Mouse (Mus musculus) right cerebral cortex, adult 2 months (tissue): ENCODE data around the gene Olfr957.
A peak's percentile ranks its signal among the peaks of the same experiment; 100 is the strongest.

Experiments
- DNase-seq, 2 experiments: peaks; one replicate each; pipeline ENCODE4 v3.0.0; 2021 to 2022; ENCODE audit warnings: low spot score in 2 of 2

Olfr957 gene

GRCm38 (mm10) chr9:39515531-39515930 is at the start of gene Olfr957:
TSS of gene Olfr957 (minus strand) at chr9:39515809.
- DNase-seq = no peak

DNA sequence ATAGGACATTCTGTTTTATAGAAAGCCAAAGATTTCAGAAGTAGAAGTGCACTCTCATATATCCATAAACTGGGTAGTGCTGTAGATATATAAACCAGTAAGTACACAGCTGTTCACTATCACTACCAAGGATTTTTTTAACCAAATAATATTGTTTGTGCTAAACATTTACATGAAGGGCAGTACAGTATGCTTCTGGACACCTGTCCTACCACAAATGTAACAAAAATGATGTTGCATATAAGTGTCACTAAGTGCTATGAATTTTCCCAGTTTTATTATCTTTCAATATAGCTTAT is 42.7 kb upstream of the Olfr957 start:
- DNase-seq = no peak

DNA sequence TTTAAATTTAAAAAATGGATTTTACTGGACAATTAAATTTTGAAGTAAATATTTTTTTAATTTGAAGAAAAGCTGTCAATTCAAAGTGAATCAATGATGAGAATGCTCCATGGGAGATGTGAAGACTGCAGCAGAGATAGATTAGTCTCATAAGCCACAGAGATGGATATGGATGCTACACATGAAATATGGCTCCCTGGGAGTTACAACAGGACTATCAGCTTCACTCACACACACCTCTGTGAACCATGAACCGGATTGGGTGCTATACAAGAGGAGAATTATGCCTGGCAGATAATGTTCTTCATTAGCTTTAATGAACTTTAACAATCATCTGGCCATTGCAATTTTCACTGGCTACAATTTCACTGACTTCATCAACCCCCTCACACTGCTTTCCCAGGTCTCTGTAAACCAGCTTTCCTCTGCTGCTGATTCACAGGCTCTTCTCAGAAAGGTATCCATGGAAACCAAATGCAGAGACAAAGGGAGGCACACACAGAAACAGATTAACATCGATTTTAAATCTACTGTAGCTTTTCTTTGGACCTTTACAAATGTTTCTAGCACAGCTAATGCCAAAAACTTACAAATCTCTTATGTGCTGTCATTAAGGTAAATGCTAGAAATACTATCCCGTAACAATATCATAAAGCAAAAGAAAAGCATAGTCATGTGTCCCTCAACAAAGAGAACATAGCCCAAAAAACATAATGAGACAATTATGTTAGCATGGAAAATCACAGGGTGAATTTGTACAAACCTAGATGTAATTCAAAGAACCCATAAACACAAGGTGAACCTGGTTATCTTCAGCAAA is 42.1 kb upstream of the Olfr957 start:
- DNase-seq = peak; percentile 23 to 27

DNA sequence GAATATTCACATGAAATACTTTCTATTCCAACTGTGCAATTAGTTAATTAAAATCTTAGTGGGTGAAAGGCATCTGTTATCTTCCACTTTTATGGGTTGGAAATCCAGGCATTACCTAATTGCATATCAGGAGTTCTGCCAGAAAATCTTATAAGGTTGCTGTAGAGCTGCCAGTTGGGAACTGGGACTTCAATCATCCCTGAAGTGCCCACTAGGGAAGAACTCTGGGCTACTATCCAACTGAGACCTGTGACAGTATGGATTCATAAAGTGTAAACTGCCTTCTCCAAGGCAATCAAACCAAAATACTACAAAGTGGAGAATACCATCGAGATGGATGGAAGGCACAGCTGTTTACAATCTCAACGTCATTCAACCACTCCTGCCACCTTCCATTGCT is 38.3 kb upstream of the Olfr957 start, which contains the start of gene Olfr958:
Gene Olfr958 (minus strand): TSS at position 109 of the 400 bp plus-strand sequence.
- no peak for DNase-seq

DNA sequence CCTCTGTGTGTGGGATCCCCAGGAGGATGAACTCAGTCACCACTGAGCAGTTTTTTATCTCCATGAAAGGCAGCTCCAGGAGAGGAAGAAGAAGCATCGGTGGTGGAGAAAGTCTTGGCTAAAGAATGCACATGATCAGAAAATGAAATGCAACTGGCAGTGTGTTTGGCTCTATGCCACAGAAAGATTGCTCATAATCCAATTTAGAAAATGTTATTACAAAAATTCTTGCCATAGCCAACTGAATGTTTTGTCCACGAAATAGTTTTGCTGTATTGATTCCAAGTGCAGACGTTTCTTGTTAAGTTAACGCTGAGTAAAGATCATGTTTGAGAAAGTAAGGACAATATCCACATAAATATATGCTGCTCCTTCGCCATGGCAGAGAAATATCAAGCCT is 35.2 kb upstream of the Olfr957 start:
- DNase-seq = no peak

GRCm38 (mm10) chr9:39523616-39524285 is 8.1 kb upstream of the Olfr957 start:
- DNase-seq = no peak

GRCm38 (mm10) chr9:39518595-39518994 is 3.0 kb upstream of the Olfr957 start:
- no peak for DNase-seq

DNA sequence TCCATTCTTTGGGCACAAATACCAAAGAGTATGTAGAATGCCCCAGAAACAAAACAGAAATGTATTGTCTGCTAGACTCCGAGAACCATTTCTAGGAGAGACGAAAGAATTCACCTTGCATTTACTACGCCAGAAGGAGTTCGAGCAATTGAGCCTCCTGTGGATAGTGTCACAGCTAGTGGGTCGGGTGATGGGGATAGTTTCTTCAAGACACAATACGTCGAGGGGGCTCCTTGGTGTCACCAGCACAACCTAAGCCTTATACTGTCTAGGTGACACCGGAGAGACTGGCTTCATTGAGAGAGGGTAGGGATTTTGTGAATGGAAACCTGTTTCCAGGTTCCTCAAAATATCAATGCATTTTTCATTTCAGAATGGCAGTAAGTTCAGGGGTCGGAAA is 6.2 kb downstream of the Olfr957 start:
- no peak for DNase-seq

GRCm38 (mm10) chr9:39508998-39509397 is 6.6 kb downstream of the Olfr957 start:
- peak; percentile 76 to 82 for DNase-seq

DNA sequence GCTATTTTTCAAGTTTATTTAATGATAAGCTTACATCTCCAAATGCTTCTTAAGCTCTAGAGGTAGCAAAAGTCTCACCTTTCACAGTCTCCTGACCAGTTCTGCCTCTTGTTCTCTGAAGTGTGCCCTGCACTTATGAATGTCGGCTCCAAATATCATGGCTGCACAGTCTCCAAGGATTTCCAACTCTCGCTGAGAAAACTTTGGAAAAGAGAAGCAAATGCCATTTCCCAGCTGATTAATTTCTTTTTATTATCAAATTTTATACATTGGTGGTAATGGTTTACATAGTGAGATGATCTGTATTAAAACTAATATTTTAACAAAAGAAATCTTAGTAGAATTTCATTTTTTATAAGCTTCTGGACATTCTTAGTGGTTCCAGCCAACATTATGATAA is 21.7 kb downstream of the Olfr957 start, which contains the start of gene Olfr44:
Gene Olfr44 (minus strand): TSS at position 101 of the 400 bp plus-strand sequence.
- DNase-seq = no peak

DNA sequence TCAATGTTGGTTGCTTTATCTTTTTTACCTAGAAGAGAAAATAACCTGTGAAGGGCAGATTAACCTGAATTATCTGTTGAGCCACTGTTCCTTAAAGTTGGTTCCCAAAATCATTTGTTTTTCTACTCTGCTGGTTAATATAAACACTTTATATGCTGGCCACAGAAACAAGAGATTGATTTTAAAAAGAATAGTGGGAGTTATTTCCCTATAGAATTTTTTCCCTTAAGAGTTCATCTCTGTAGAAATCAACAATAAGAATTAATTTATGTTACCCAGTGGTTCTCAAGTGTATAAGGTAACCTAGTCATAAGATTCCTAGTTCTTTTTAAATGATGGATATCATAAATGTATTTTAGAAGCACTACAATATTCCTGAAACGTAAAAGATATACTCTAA is 43.8 kb downstream of the Olfr957 start, which contains the start of gene Olfr955:
Gene Olfr955 (minus strand): TSS at position 101 of the 400 bp plus-strand sequence.
- DNase-seq = no peak
